Mouse (Mus musculus): ENCODE results near the gene Lrrc61. TPM values are rescaled to one million over a fixed set of nuclear protein-coding genes. Genes with fewer than 3 reads are reported as not detected.
"Not testable (repeated sequence)": the region's sequence is repeated elsewhere in the genome, so short reads cannot be mapped to it uniquely, and the experiment has no call there.

The Lrrc61 gene
- 10 to 100 TPM; 36.6 to 40.9 TPM for total RNA-seq (2021)
- long read RNA-seq, experiment 1, transcript Lrrc61-204 (2 exons, 374 nt) = major isoform, 6 of 25 reads
- long read RNA-seq, experiment 1, partial matches to known transcripts = 0 of 25 reads
- long read RNA-seq, experiment 1, other reads (novel, unspliced or antisense) = 9 of 25 reads
- long read RNA-seq, experiment 2, transcript Lrrc61-204 (2 exons, 374 nt) = minor isoform, 9 of 39 reads
- long read RNA-seq, experiment 2, transcript Lrrc61-202 (3 exons, 2,913 nt) = major isoform, 11 of 39 reads
- long read RNA-seq, experiment 2, partial matches to known transcripts = 12 of 39 reads
- long read RNA-seq, experiment 2, other reads (novel, unspliced or antisense) = 0 of 39 reads

- no peak for TF ChIP-seq CTCF (conservative IDR thresholded peaks at IDR 0.05)
- Histone ChIP-seq H3K4me3 (peak within 1 kb of the TSS; percentile 84), H3K27ac (peak within 1 kb of the TSS; percentile 100)
- DNase-seq (ENCODE audit: low spot score in 2 of 2) = peak; percentile 96 to 99
These were observed at the start of gene Lrrc61 for GRCm38 (mm10) chr6:48554280-48555103. Lrrc61 (plus strand) TSS chr6:48554796.

DNA sequence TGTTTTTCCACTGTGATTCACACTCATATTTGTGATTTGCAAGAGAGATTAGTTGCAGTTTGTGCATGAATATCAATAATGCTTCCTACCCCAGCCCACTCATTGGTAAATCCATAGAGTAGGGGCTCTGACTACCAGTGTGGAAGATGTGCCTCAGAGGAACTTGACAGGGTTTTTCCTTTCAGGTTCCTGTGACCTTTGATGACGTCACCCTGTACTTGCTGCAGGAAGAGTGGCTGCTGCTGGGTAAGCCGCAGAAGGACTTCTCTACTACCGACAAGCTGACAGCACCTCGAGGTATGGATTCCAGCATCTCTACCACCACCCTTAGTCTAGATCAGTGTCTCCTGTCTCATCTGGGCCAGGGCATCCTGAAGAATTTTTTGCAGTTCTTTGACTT, 46.5 kb upstream of the Lrrc61 start:
- no peak for DNase-seq (ENCODE audit: low spot score in 2 of 2)
- TF ChIP-seq CTCF (conservative IDR thresholded peaks at IDR 0.05) = no peak
- no peak overlapping the region for H3K4me3 ChIP-seq
- no peak overlapping the region for H3K27ac ChIP-seq

DNA sequence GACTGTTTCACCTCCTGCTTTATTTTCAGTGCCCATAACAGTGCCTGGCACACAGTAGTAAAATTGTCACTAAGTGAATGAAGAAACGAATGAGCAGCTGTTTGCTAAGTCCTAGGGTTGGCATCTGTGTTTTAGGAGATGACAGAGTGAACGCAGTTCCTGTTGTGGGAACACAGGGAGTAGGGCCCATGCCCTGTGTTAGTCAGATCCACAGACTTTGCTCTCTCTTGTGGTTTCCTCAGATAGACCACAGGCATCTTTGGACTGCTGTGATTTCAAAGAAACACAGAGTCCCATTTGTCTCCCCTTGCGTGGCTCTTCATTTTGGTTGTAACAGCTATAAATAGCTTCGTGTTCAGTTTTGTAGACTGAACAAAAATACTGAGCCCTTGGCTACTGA, 44.2 kb upstream of the Lrrc61 start:
- Histone ChIP-seq H3K4me3 (no peak overlapping the region), H3K27ac (no peak overlapping the region)
- no peak for DNase-seq (ENCODE audit: low spot score in 2 of 2)
- no peak for TF ChIP-seq CTCF (conservative IDR thresholded peaks at IDR 0.05)

DNA sequence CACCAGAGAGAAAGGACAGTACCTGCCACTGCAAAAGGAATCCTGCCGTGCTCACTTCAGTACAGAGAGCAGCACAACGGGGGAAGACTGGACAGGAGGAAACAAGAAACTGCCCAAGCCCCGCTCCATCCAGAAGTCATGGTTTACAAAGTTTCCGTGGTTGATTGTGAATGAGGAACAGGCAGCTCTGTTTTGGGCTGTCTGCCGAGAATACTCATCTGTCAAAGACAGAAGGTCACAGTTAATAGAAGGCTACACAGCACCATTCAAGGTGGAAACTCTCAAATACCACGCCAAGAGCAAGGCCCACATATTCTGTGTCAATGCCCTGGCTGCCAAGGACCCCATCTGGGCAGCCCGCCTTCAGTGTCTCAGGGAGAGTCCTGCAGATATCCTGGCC, 42.7 kb upstream of the Lrrc61 start:
- no peak for TF ChIP-seq CTCF (conservative IDR thresholded peaks at IDR 0.05)
- no peak for DNase-seq (ENCODE audit: low spot score in 2 of 2)
- H3K4me3 ChIP-seq = no peak overlapping the region
- no peak overlapping the region for H3K27ac ChIP-seq

GRCm38 (mm10) chr6:48524882-48525281, 29.7 kb upstream of the Lrrc61 start:
- not testable (repeated sequence) for DNase-seq (ENCODE audit: low spot score in 2 of 2); H3K4me3 ChIP-seq; H3K27ac ChIP-seq

- no peak overlapping the region for H3K27ac ChIP-seq
- no peak for TF ChIP-seq CTCF (conservative IDR thresholded peaks at IDR 0.05)
- no peak for DNase-seq (ENCODE audit: low spot score in 2 of 2)
- no peak overlapping the region for H3K4me3 ChIP-seq
These were observed 26.7 kb upstream of the Lrrc61 start for GRCm38 (mm10) chr6:48527901-48528300.

GRCm38 (mm10) chr6:48529261-48529660, 25.3 kb upstream of the Lrrc61 start:
- Histone ChIP-seq H3K4me3 (no peak overlapping the region), H3K27ac (no peak overlapping the region)
- no peak for DNase-seq (ENCODE audit: low spot score in 2 of 2)
- TF ChIP-seq CTCF (conservative IDR thresholded peaks at IDR 0.05) = no peak

- Histone ChIP-seq H3K4me3 (no peak overlapping the region), H3K27ac (no peak overlapping the region)
- DNase-seq (ENCODE audit: low spot score in 2 of 2) = no peak
- no peak for TF ChIP-seq CTCF (conservative IDR thresholded peaks at IDR 0.05)
These were observed 24.6 kb upstream of the Lrrc61 start for GRCm38 (mm10) chr6:48529871-48530440.

- DNase-seq (ENCODE audit: low spot score in 2 of 2) = no peak
- TF ChIP-seq CTCF (conservative IDR thresholded peaks at IDR 0.05) = no peak
- Histone ChIP-seq H3K27ac (no peak overlapping the region), H3K4me3 (no peak overlapping the region)
These were observed 23.7 kb upstream of the Lrrc61 start for GRCm38 (mm10) chr6:48530862-48531261.

GRCm38 (mm10) chr6:48533475-48533874, 21.1 kb upstream of the Lrrc61 start:
- DNase-seq (ENCODE audit: low spot score in 2 of 2) = no peak
- TF ChIP-seq CTCF (conservative IDR thresholded peaks at IDR 0.05) = no peak
- Histone ChIP-seq H3K4me3 (no peak overlapping the region), H3K27ac (no peak overlapping the region)

DNA sequence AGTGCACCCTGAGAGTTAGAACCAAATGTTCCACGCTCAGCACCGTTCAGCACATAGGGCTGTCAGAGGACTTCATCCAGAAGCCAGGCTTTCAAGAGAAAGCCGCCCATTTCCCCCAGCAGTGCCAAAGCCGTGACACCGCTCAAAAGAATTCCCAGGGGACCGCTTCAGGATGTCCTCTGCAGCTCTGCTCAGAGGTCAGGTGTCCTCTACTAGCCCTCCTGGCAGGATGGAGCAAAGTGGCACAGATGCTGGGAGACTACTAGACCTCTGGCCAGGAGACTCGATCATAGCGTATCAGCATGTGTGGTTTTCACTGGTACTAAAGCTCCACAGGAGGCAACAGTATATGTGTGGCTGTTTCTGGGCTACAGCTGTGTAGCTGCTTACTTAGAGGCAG, 19.7 kb upstream of the Lrrc61 start:
- Histone ChIP-seq H3K4me3 (no peak overlapping the region), H3K27ac (no peak overlapping the region)
- no peak for TF ChIP-seq CTCF (conservative IDR thresholded peaks at IDR 0.05)
- DNase-seq (ENCODE audit: low spot score in 2 of 2) = no peak

GRCm38 (mm10) chr6:48536091-48536490, 18.5 kb upstream of the Lrrc61 start:
- no peak for DNase-seq (ENCODE audit: low spot score in 2 of 2)
- Histone ChIP-seq H3K4me3 (no peak overlapping the region), H3K27ac (no peak overlapping the region)
- no peak for TF ChIP-seq CTCF (conservative IDR thresholded peaks at IDR 0.05)

Data from layer of hippocampus, adult 2 months (tissue).